Mouse (Mus musculus): ENCODE data around the gene Aifm2. TPM values are rescaled to one million over a fixed set of nuclear protein-coding genes. Genes with fewer than 3 reads are reported as not detected.

The Aifm2 gene
- polyA plus RNA-seq, 1 experiment from 2014 or later = 10.7 TPM

- peak; percentile 81 for ATAC-seq (ENCODE audit: low FRiP score, low read depth)
- no peaks in the 10 kb centered on the region for H3K36me3 ChIP-seq
- H3K4me2 ChIP-seq (replicated peaks) = peak within 1 kb of the TSS; percentile 55
- H3K4me1 ChIP-seq = peaks cover 16% of the 10 kb centered on the region
- peak within 1 kb of the TSS; percentile 98 for H3K27ac ChIP-seq
- H3K27me3 ChIP-seq (replicated peaks) = no peaks in the 10 kb centered on the region
- WGBS = under 1% methylated on average over 50 of the region's 50 CpGs
- peak within 1 kb of the TSS; percentile 84 for H3K4me3 ChIP-seq
- H3K9me3 ChIP-seq = no peaks in the 10 kb centered on the region
- peak within 1 kb of the TSS; percentile 99 for H3K9ac ChIP-seq
Observed at GRCm38 (mm10) chr10:61783621-61784251, 68.7 kb downstream of the Aifm2 start, which contains the start of gene H2afy2. TSS of gene H2afy2 (minus strand) at chr10:61784147.

GRCm38 (mm10) chr10:61784414-61784813 is 69.4 kb downstream of the Aifm2 start:
- Histone ChIP-seq H3K27me3 (replicated peaks) (no peaks in the 10 kb centered on the region), H3K4me1 (peaks cover 16% of the 10 kb centered on the region), H3K36me3 (no peaks in the 10 kb centered on the region), H3K4me3 (peak overlapping the region; percentile 84), H3K4me2 (replicated peaks) (peak overlapping the region; percentile 55), H3K9me3 (no peaks in the 10 kb centered on the region), H3K9ac (peak overlapping the region; percentile 99), H3K27ac (peak overlapping the region; percentile 98)
- WGBS = 14% methylated on average over 10 of the region's 10 CpGs
- ATAC-seq (ENCODE audit: low FRiP score, low read depth) = no peak

GRCm38 (mm10) chr10:61787541-61788313 is 72.7 kb downstream of the Aifm2 start:
- 86% methylated on average over 10 of the region's 10 CpGs for WGBS
- ATAC-seq (ENCODE audit: low FRiP score, low read depth) = no peak
- H3K9ac ChIP-seq = no peak overlapping the region
- no peak overlapping the region for H3K4me2 ChIP-seq (replicated peaks)
- no peak overlapping the region for H3K27ac ChIP-seq
- H3K27me3 ChIP-seq (replicated peaks) = no peaks in the 10 kb centered on the region
- 0 out of 2 replicates have a peak, but pooled peaks cover 2% of the 10 kb centered on the region for H3K4me1 ChIP-seq
- no peaks in the 10 kb centered on the region for H3K9me3 ChIP-seq
- no peak overlapping the region for H3K4me3 ChIP-seq
- H3K36me3 ChIP-seq = no peaks in the 10 kb centered on the region

- Histone ChIP-seq H3K36me3 (no peaks in the 10 kb centered on the region), H3K9ac (no peak overlapping the region), H3K4me1 (0 out of 2 replicates have a peak, but pooled peaks cover 2% of the 10 kb centered on the region), H3K4me3 (no peak overlapping the region), H3K4me2 (replicated peaks) (no peak overlapping the region), H3K27me3 (replicated peaks) (no peaks in the 10 kb centered on the region), H3K9me3 (no peaks in the 10 kb centered on the region), H3K27ac (no peak overlapping the region)
- 94% methylated on average over 5 of the region's 5 CpGs for WGBS
- ATAC-seq (ENCODE audit: low FRiP score, low read depth) = no peak
Observed at GRCm38 (mm10) chr10:61788499-61788898, 73.4 kb downstream of the Aifm2 start.

Small RNA genes lying within 50 kb of the gene (microRNA-seq; reads per million reads assigned to microRNA genes)
- not detected for gene Mir5108

Other genes starting within 250 kb of the Aifm2 start
- gene Lrrc20, start 239.5 kb upstream of the Aifm2 start, polyA plus RNA-seq (2016; fragmentation: Nextera tagmentation; extraction: Ambion mirVana) = 12.6 and 13.2 TPM in 2 replicates
- 0.22 and 0.25 TPM in 2 replicates for gene Npffr1, start 119.8 kb upstream of the Aifm2 start, polyA plus RNA-seq (2016; fragmentation: Nextera tagmentation; extraction: Ambion mirVana)
- 207 and 219 TPM in 2 replicates for gene Ppa1, start 66.7 kb upstream of the Aifm2 start, polyA plus RNA-seq (2016; fragmentation: Nextera tagmentation; extraction: Ambion mirVana)
- gene Sar1a, start 35.0 kb upstream of the Aifm2 start, polyA plus RNA-seq (2016; fragmentation: Nextera tagmentation; extraction: Ambion mirVana) = 212 and 220 TPM in 2 replicates
- 38.6 and 40.9 TPM in 2 replicates for gene Tysnd1, start 19.7 kb upstream of the Aifm2 start, polyA plus RNA-seq (2016; fragmentation: Nextera tagmentation; extraction: Ambion mirVana)
- gene H2afy2, start 68.9 kb downstream of the Aifm2 start, polyA plus RNA-seq (2016; fragmentation: Nextera tagmentation; extraction: Ambion mirVana) = 333 and 346 TPM in 2 replicates